Mouse (Mus musculus) kidney, postnatal 36 days (tissue): ENCODE data around the gene Sema4b.

Experiments
- DNase-seq, 2 experiments: peaks; one replicate each; pipeline ENCODE4 v3.0.0; 2021 to 2022; ENCODE audit warnings: mixed read lengths in 2 of 2

Sema4b gene

DNA sequence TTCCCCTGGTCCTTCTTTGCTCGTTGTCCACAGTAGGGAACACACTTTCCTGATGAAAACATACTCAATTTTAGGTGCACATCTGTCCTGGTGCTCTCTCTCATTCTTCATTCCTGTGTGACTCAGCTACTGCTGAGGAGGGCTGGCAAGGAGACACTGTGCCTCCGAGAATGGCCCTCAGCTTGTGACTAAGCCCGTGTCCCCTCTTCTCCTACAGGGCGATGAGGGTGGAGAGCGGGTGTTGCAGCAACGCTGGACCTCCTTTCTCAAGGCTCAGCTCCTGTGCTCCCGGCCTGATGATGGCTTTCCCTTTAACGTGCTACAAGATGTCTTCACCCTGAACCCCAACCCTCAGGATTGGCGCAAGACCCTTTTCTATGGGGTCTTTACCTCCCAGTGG lies 32.0 kb downstream of the Sema4b start:
- no peak for DNase-seq

DNA sequence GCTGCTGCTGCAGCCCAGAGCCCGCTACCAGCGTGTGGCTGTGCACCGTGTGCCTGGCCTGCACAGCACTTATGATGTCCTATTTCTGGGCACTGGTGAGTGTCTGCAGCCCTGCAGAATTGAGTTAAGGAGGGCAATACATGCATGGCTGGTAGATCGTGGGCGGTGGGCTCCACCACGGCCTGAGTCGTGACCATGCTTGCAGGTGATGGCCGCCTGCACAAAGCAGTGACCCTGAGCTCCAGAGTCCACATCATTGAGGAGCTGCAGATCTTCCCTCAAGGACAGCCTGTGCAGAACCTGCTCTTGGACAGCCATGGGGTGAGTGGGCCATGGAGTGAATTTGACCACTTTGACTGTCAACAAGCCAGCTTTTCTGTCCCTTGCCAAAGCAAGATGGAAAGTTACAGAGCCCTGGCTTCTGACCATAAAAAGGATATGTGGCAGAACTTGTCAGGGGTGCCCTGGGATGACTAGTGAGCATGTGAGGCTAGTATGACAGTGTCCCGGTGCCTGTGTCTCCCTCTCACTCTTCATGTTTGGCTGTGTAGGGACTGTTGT lies 33.7 kb downstream of the Sema4b start:
- no peak for DNase-seq

DNA sequence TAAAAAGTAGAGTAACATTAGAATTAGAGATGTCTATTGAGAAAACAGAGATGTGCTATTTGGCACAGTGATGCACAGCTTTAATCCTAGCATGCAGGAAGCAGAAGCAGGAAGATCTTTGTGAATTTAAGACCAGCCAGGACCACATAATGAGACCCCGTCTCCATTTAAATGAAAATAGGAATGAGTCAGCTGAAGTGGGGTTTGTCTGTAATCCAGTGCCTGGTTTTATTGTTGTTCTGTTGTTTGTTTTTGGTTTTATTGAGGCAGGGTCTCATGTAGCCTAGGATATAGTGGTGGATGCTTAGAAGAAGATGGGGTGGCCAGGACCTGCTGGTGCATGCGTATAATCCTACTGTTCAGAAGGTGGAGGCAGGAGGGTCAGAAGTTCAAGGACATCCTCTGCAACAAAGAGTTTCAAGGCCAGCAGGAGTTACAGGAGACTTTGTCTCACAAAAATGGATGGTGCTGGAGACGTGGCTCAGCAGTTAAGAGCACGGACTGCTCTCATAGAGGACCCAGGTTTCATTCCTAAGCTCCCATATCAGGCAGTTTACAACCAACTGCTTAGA lies 34.6 kb downstream of the Sema4b start:
- no peak for DNase-seq

DNA sequence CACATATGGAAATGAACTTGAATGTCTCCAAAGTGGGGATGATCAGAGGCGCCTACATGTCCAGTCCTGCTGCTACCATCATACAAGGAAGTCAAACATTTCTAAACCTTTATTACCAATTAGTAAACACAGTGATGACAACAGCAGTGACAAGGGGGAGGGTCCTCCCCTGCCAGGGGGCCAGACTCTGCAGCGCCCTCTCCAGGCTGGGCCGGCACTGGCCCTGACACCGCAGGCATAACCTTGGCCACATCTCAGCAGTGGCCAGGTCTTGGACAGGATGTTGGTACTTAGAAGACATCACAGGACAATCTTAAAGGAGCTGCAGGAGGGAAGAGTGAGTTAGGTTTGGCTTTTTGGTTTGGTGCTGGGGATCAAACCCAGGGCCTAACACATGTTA lies 40.4 kb downstream of the Sema4b start:
- DNase-seq = no peak

DNA sequence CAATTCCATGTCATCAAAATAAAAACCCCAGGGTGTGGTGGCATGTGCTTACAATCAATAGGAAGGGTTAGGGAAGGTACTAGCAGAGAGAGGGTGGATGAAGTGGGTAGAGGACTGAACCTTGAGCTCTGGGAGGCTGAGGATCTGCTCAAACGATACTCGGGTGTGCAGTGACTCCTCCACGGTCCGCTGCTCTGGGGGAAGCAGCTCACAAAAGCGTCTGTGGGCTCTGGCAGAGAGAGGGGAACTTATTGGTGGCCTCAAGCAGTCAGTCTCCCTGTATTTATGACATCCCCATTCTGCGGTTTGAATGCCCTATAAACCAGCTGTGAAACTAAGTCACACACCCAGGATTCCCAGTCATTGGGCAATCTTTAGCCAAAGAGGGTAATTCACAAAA lies 43.6 kb downstream of the Sema4b start:
- peak; percentile 36 to 62 for DNase-seq

DNA sequence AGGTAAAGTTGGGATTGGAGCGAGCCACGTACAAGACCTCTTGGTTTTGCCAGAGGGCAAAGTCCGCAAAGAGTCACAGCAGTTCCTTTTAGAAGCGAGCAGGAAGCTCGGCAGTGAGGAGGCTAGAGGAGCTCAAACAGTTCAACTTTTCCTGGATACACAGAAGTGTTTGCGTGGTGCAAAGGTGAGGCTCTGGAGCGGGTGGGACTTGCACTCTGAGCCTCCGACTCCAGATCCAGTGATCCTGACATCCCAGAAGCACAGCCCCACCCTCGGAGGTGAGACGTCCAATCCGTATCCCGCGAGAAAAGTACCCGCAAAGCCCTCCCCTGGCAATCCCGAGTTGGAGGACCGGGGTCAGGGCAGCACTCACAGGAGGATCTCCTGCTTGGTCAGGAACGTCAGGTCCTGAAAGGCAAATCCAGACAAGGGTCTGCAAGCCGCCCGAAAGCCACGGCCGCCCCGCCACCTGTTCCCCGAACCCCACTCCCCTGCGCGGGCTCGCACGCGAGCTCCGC lies 45.4 kb downstream of the Sema4b start:
- DNase-seq = peak; percentile 79 to 82

DNA sequence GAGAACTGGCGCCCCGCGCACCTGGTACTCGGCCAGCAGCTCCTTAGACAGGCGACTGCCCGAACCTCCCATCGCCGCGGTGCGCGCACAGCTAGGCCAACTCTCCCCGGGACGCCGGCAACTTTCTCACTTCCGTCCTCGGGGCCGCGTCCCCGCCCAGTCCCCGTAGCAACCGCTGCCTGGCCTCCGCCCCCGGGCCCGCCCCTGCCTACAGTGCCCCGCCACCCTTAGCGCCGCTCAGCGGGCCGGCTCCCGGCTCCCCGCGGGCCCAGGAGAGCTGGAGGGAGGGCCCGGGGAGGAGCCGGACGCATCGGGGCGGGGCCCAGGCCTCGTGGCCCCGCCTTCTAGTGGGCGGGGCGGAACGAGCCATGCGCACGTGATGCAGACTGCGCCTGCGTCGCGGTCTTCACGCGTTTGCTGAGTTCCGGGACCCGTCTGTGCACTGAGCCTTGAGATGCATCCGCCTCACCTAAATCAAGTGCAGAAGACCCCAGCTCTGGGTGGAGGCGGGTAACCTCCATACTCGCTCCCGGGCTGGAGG lies 45.9 kb downstream of the Sema4b start, which contains the start of the genes Cib1 and Gdpgp1:
TSS of gene Cib1 (minus strand) at position 325 of the 541 bp plus-strand sequence.
TSS of gene Gdpgp1 (plus strand) at position 377 of the 541 bp plus-strand sequence.
- DNase-seq = peak; percentile 97 to 98

DNA sequence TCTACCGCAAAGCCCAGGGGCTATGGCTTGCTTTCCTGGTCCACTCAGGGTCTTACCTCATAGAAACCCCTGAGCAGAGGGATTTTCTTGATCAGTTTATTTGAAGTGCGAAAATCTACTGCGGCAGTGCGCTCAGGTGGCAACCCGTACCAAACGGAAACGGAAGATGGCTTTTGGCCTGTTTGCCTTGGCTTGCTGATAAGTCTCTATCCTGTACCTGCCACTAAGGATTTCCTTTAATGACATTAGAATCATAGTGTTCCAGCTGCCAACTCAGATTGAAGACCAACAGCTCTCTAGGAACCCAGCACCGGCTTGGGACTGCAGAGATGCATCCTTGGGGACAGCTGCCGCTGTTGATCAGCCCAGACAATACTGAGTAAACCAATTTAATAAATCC lies 47.2 kb downstream of the Sema4b start:
- no peak for DNase-seq

DNA sequence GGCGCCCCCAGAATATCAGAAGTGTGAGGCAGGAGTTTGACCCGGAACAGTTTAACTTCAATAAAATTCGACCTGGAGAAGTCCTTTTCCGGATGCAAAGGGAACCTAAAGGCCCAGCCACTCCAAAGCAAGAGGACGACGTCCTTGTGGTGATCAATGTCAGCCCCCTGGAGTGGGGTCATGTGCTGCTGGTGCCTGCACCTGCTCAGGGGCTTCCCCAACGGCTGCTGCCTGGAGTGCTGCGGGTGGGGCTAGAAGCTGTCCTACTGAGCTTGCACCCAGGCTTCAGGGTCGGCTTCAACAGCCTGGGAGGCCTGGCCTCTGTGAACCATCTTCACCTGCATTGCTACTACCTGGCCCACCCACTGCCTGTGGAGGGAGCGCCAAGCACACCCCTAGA lies 51.9 kb downstream of the Sema4b start:
- DNase-seq = no peak

DNA sequence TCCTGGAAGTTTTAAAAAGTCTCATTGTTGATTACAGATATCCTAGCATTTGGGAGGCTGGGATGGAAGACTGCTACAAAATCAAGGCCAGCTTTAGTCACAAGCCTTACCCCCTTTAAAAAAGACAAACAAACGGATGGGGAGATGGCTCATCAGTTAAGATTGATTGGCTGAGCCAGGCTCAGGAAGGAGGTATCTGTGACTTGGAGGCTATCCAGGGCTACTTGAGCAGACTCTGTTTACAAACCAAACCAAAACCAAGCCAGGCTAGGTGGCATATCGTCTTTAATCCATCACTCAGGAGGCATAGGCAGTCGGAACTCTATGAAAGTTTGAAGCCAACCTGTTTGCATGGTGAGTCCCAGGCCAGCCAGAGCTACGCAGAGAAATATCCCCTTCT lies 55.0 kb downstream of the Sema4b start:
- DNase-seq = no peak

DNA sequence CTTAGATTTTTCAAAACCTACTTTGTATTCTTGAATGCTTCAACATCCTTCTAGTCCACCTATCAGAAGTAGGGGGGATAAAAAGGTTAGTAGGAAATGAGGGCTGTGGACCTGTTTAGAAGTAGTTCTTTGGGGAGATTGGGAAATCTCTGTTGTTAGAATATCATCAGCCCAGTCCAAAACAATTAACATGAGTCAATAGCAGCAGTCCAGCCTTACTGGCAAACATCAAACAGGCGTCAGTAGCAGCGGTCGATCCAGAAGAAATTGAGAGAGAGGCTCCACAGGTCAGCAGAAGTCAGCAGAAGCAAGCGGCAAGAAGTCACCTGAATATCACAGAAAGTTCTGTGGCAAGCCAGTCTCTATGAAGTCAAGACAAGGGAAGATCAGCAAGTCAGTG lies 58.2 kb downstream of the Sema4b start:
- DNase-seq = no peak

DNA sequence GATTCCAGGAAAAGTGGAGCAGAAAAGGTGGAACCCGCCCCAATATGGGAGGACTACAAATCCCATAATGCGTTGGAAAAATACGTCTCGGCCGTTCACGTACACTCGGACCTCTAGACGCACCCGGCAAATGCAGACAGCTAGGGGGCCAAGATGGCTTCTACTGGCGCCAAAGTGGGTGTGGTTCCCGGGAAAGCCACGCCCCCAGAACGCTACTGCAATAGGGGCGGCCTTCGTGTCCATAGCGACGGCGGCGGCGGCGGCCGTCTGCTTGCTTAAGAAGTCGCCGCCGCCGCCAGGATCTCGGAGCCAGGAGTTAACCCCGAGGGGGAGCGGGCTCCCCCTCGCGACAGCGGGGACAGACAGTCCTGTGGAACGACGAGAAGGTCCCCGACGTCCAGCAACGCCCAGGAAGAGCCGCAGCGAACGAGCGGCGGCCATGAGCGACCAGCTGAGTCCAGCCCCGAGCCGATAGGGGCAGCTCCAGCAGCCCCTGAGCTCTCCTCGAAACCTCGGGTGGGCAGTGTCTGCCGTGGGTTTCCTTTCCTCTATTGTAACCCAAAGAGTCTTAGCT lies 59.6 kb downstream of the Sema4b start, which contains the start of gene Ttll13:
TSS of gene Ttll13 (plus strand) at position 229 of the 574 bp plus-strand sequence.
- peak; percentile 99 for DNase-seq

DNA sequence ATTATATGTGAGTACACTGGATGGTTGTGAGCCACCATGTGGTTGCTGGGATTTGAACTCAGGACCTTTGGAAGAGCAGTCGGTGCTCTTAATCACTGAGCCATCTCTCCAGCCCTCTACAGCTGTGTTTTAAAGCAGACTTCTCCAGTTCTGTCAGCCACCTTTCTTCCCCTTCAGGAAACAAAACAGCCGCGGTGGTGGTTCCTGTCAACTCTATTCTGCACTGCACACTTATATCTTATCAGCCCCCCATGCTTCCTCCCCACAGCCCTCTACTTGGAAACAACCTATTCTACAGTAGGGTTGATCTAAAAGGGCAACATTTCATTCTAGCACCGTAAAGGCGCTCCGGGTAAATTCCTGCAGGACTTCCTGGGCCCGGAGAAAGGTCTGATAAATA lies 60.2 kb downstream of the Sema4b start:
- DNase-seq = no peak

DNA sequence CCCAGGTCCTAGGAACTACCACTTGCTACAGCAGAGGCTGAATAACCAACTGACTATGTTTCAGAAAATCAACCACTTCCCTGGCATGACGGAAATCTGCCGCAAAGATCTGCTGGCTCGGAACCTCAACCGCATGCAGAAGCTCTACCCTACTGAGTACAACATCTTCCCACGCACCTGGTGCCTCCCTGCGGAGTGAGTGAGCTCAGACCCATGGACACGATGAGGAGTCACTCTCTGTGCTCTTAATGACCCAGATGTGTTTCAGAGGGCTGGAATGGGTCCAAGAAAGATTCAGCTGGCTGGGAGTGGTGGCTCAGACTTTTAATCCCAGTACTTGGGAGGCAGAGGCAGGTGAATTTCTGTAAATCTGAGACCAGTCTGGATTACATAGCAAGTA lies 65.8 kb downstream of the Sema4b start:
- DNase-seq = no peak

DNA sequence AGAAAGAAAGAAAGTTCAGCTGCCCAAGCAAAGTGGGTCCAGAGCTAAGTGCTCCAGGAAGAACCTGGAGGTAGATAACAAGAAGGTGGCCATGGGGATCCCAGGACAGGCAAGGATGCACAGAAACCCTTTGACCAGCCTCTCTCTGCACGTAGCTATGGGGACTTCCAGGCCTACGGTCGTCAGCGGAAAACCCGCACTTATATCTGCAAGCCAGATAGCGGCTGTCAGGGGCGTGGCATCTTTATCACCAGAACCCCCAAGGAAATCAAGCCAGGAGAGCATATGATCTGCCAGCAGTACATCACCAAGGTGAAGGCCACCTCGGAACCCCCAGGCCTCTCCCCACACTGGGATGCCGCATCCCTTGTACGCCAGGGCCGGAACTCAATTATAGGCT lies 66.2 kb downstream of the Sema4b start:
- no peak for DNase-seq

DNA sequence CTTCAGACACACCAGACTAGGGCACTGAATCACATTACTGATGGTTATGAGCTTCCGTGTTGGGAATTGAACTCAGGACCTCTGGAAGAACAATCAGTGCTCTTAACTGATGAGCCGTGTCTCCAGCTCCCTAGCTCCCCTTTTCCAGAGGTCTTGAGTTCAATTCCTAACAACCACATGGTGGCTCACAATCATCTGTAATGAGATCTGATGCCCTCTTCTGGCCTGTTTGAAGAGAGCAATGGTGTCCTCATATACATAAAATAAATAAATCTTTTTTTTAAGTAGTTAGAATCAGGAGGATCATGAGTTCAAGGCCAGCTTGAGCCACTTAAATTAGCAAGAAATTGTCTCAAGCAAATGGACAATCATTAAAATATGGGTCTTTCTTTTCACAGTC lies 69.3 kb downstream of the Sema4b start:
- DNase-seq = no peak

DNA sequence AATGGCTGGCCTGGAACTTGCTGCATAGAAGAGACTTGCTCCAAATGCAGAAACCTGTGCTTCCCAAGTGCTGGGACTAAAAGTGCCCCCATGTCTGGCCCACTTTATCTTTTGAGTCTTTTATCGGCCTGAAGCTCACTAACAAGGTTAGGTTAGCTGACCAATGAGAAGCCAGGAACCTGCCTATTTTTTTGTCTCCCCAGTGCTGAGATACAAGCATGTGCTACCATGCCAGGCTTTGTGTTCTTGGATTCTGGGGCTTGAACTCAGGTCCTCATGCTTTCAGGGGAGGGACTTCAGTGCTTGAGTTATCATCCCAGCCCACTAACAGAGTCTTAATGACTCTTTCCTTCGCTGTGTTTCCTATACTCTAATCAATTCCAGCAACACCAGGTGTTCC lies 71.1 kb downstream of the Sema4b start:
- no peak for DNase-seq

DNA sequence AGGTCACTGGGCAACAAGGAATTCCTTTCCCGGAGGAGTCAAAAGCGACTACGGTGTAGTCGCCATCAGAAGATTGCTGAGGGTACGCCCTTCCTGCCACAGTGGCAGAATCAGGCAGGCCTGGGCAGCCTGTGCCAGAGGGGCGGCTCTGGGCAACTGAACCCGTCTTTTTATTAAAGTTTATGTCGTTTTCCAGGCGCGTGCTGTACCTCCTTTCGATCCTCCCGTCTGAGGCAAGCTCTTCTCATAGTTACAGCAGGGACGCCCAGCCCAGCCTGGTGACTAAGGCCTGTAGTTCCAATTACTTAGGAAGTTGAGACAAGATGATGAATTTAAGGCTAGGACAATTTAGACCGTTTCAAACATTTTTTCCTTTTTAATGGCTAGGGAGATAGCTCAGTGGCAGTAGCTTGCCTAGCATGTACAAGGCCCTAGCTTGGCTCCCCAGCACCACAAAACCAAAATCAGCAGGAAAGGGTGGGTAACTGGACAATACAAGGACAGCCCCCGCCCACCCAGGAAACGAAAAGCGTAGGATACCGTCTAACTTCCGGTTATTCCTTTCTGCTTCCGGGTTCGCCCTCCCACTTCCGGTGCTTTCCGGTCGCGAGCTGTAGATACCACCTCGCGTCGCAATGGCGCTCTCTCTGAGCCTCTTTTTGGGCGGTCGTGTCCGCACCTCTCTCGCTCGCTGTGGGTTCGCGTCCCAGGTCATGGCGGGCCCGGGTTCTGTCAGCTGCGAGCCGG lies 74.2 kb downstream of the Sema4b start, which contains the start of gene Ngrn:
TSS of gene Ngrn (plus strand) at position 591 of the 747 bp plus-strand sequence.
- peak; percentile 94 for DNase-seq

DNA sequence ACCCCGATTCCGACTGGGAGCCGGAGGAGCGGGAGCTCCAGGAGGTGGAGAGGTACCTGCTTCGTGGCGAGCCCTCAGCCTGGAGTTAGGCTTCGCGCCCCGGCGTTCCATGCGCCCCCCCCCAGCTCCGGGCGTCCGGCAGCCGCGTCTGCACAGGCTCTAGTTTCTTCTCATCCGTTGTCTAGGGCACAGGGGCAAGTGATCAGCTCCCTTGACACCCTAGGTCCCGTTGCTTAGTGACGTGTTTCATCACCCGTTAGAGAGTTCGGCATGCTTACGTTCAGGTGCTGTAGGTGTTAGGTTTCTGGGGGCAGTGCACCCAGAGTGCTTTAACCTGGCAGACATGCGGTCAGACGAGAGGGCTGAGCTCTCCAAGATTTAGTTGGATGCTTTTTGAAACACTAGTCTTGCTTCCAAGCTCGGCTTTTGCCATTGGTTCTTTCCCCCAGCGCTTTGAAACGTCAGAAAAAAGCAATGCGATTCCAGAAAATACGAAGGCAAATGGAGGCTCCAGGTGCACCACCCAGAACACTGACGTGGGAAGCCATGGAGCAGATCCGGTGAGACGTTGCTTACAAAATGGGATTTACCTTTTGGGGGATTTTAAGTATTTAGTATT lies 74.8 kb downstream of the Sema4b start:
- peak in 1 of 2 experiments; percentile 6 for DNase-seq

DNA sequence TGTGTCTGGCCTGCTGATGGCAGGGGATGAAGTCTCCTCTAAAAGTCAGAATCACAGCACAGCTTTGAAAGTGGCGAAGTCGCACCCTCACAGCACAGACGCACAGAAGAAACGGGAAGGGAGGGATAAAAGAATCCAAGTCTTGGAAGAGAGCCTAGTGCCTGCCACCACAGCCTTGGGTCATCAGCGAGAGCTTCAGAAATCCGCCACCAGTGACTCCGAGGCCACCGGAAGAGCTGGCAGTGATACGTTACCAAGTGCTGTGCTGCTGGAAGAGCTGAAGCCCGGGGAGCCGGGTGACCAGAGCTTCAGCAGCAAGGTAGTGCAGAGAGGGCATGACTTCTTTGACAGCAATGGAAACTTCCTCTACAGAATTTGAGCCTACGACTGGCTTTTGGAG lies 78.0 kb downstream of the Sema4b start:
- no peak for DNase-seq

DNA sequence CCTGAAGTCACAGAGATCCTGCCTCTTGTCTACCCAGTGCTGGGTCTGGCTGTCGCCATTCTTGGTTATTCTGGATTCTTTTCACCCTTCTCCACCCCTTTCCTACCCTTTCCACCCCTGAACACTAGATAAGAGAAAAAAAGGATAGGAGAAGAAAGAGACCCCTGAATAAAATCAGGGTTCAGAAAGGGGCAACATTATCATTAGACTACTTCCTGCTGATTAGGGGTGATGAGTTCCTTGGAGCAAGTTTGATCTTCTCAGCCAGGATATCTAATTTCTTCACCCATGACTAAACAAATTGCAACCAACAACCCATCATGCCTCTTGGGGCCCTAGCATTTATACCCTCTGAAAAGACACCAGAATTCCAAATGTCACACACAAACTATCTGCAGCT lies 81.1 kb downstream of the Sema4b start:
- no peak for DNase-seq

DNA sequence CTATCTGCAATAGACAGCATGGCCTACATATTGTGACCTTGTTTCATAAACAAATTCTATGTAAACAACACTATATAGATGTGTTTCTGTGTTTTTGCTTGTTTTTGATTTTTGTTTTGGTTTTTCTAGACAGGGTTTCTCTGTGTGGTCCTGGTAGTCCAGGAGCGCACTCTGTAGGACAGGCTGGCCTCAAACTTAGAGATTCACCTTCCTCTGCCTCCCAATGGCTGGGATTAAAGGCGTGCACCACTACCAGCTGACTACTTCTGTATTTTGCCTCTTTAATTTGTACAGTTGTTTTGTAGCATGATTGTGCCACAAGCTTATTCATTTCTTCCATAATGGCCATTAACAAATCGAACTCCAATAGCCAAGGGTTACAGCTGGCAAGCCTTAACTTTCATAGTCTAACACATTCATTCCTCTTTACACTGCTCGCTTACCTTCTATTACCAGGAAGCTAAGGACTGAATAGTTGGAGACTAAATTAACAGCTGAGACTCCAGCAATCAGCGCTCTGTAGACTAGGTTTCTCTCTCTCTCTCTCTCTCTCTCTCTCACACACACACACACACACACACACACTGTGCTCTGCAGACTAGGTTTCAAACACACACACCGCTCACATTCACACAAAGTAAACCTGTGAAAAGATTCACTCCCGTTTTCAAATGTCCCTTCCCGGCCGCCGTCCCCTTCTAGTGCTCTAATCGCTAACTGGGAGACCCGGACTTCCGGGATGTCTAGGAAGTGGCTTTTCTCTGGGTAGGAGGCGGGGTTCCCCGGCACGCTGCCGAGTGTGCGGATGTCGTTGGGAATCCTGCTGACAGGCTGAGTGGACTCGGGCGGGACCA lies 82.5 kb downstream of the Sema4b start, which contains the start of gene Vps33b:
TSS of gene Vps33b (plus strand) at position 753 of the 854 bp plus-strand sequence.
- peak; percentile 99 for DNase-seq
